In genomic region chr7:34746586-34746985, GRCm38 (mm10) we compare ENCODE assay signal across 10 mouse cellular contexts.
DNase-seq lines count a peak whose midpoint lies in the region; ATAC-seq and TF ChIP-seq lines count a peak whose summit lies in the region.
"Had no signal": no experiment of that assay in that cellular context is flagged by ENCODE, and none has a peak within 500 bp of the region (broad histone marks: within the 10 kb centered on the region; RNA-seq: fewer than 3 reads in every experiment).

No protein-coding gene starts in this region.

- no peak for ATAC-seq in lung, postnatal 0 days
- no peak for ATAC-seq in kidney, embryonic 15.5 days (replicated peaks; ENCODE audit: low FRiP score)
- no peak for ATAC-seq in neural tube, embryonic 14.5 days (ENCODE audit: low read depth)
- no peak for ATAC-seq in activated CD4-positive, CD25-positive, alpha-beta regulatory T cell, adult 4 months
- ATAC-seq: forebrain, embryonic 15.5 days had no signal

- peak overlapping the region; percentile 68 for H3K27ac ChIP-seq in lung, postnatal 0 days (ENCODE audit: low read length)
- peak overlapping the region; percentile 89 for H3K27ac ChIP-seq in kidney, embryonic 15.5 days
- no peak overlapping the region for H3K27ac ChIP-seq in neural tube, embryonic 14.5 days (ENCODE audit: low read depth, low read length)
- H3K27ac ChIP-seq: forebrain, embryonic 15.5 days had no signal

- H3K4me3 ChIP-seq in lung, postnatal 0 days (ENCODE audit: low read depth, low read length), result no peak overlapping the region
- no peak overlapping the region for H3K4me3 ChIP-seq in kidney, embryonic 15.5 days (replicated peaks)
- no peak overlapping the region for H3K4me3 ChIP-seq in neural tube, embryonic 14.5 days (ENCODE audit: low read depth, low read length)
- H3K4me3 ChIP-seq: forebrain, embryonic 15.5 days; megakaryocyte, embryonic 14.5 days had no signal

- no peak for TF ChIP-seq EP300 in lung, postnatal 0 days (IDR thresholded peaks at IDR 0.05)

- no peak overlapping the region for H3K9ac ChIP-seq in lung, postnatal 0 days (replicated peaks; ENCODE audit: low read depth)
- H3K9ac ChIP-seq in kidney, embryonic 15.5 days, result no peak overlapping the region
- H3K9ac ChIP-seq in neural tube, embryonic 14.5 days (replicated peaks; ENCODE audit: low read depth, low read length), result 0 out of 2 replicates have a peak overlapping the region, but pooled peaks have one; percentile 2
- H3K9ac ChIP-seq: forebrain, embryonic 15.5 days had no signal

- no peaks in the 10 kb centered on the region for H3K27me3 ChIP-seq in lung, postnatal 0 days (replicated peaks; ENCODE audit: insufficient read depth, low read length)
- H3K27me3 ChIP-seq in kidney, embryonic 15.5 days, result no peaks in the 10 kb centered on the region
- H3K27me3 ChIP-seq in neural tube, embryonic 14.5 days (ENCODE audit: control insufficient read depth, insufficient read depth, low read length), result no peaks in the 10 kb centered on the region
- H3K27me3 ChIP-seq: forebrain, embryonic 15.5 days; megakaryocyte, embryonic 14.5 days had no signal

- H3K4me2 ChIP-seq in lung, postnatal 0 days (replicated peaks; ENCODE audit: low read depth, low read length), result no peak overlapping the region
- H3K4me2 ChIP-seq in kidney, embryonic 15.5 days, result peak overlapping the region; percentile 14; the same call in 1 of the 2 replicates
- no peak overlapping the region for H3K4me2 ChIP-seq in neural tube, embryonic 14.5 days (ENCODE audit: low read depth, low read length)
- H3K4me2 ChIP-seq: forebrain, embryonic 15.5 days had no signal

- H3K36me3 ChIP-seq in lung, postnatal 0 days (ENCODE audit: insufficient read depth, low read length), result no peaks in the 10 kb centered on the region
- no peaks in the 10 kb centered on the region for H3K36me3 ChIP-seq in kidney, embryonic 15.5 days
- H3K36me3 ChIP-seq in neural tube, embryonic 14.5 days (ENCODE audit: control insufficient read depth, insufficient read depth, low read length), result no peaks in the 10 kb centered on the region
- H3K36me3 ChIP-seq: forebrain, embryonic 15.5 days had no signal

- WGBS in lung, postnatal 0 days, result 30% methylated on average over 6 of the region's 6 CpGs
- 20% methylated on average over 6 of the region's 6 CpGs for WGBS in kidney, embryonic 15.5 days
- WGBS in neural tube, embryonic 14.5 days, result 45% methylated on average over 6 of the region's 6 CpGs

- H3K4me1 ChIP-seq in lung, postnatal 0 days (ENCODE audit: insufficient read depth, low read depth, low read length), result no peaks in the 10 kb centered on the region
- H3K4me1 ChIP-seq in kidney, embryonic 15.5 days, result peaks cover 60% of the 10 kb centered on the region
- H3K4me1 ChIP-seq in neural tube, embryonic 14.5 days (ENCODE audit: control insufficient read depth, insufficient read depth, low read length), result peaks cover 9% of the 10 kb centered on the region; the same call in 1 of the 2 replicates
- H3K4me1 ChIP-seq: forebrain, embryonic 15.5 days; megakaryocyte, embryonic 14.5 days had no signal

- TF ChIP-seq CTCF in lung, postnatal 0 days (IDR thresholded peaks at IDR 0.05), result no peak

- peak; percentile 25 for DNase-seq in embryo, embryonic 9.5 days (ENCODE audit: extremely low spot score)
- no peak for DNase-seq in embryo, embryonic 11 days
- DNase-seq in lung, postnatal 0 days (ENCODE audit: low spot score), result no peak
- DNase-seq in lung, postnatal 10 days, result no peak
- DNase-seq in right cerebral cortex, adult 18-20 months, result no peak

- no peaks in the 10 kb centered on the region for H3K9me3 ChIP-seq in lung, postnatal 0 days (ENCODE audit: low read length)
- no peaks in the 10 kb centered on the region for H3K9me3 ChIP-seq in kidney, embryonic 15.5 days (replicated peaks)
- no peaks in the 10 kb centered on the region for H3K9me3 ChIP-seq in neural tube, embryonic 14.5 days (ENCODE audit: control insufficient read depth, low read length)
- H3K9me3 ChIP-seq: forebrain, embryonic 15.5 days had no signal
